Mouse (Mus musculus): Measurements from ENCODE around the gene Polk. TPM values are rescaled to one million over a fixed set of nuclear protein-coding genes. Genes with fewer than 3 reads are reported as not detected.

Polk gene
- total RNA-seq, 1 experiment from 2014 or later, result 33.3 TPM

DNA sequence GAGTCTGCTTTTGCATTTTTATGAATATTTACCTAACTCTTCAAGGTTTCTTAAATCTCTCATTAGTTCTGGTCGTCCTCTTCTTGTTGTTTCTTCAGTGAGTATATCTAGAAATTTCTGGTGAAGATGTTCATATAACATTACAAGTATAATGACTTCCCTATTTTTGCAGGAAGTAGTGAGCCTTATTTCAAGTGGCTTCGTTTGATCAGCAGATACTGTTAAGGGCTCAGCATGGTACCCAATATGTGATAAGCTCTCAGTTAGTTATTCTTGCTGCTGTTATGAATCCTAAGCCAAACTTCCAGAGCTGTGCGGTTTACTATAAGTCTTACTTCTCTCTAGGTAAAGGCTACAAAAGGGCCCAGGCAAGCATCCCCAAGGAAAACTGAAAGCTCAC is 12.8 kb downstream of the Polk start:
- no peak for DNase-seq

DNA sequence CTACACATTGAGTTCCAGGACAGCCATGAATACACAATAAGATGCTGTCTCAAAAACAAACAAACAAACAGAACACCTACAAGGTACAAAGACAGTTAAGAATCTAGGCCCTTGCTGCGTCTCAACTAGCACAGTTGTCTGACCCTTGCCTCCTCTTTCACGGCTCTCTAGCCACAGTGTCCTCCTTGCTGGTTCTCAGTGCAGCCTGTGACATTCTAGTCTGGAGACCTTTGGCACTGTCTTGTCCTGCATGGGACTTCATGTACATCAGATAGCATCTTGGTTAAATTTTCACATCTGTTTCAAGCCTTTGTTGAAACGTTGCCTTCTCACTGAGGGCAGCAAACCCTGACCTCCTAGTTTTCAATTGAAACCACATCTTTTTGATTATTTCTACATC is 13.6 kb downstream of the Polk start:
- DNase-seq, result no peak

DNA sequence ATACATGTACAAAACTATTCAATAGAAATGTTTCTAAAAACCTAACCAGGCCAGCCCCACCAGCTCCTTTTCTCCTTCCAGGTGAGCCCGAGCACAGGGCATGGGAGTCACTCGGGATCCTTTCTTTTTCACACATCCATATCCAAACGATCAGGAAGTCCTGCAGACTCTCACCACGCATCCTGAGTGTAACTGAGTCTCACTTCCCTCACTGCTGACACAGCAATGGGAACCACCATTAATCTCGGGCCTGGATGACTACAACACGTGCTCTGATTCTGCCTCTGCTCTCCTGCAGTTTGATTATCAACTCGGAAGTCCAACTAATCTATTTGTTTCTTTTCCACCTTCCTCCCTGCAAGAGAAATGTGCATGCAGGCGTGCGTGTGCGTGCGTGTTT is 14.5 kb downstream of the Polk start:
- DNase-seq, result no peak

DNA sequence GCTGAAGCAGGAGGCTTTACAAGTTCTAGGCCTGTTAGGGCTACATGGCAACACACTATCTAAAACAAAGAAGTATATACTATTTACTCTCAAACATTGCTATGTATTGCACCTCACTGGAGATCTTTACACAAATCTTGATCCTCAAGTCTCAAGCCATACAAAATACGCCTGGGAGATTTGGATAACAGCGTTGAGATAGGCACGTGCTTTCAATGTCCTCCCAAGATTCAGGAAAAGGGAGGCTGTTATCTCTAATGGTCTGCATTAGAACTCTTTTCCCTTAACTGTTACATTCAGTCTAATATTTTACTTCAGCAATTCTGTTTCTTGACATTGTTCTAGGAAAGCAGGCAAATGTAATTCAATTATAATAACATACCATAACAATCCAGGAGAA is 15.4 kb downstream of the Polk start:
- DNase-seq, result no peak

DNA sequence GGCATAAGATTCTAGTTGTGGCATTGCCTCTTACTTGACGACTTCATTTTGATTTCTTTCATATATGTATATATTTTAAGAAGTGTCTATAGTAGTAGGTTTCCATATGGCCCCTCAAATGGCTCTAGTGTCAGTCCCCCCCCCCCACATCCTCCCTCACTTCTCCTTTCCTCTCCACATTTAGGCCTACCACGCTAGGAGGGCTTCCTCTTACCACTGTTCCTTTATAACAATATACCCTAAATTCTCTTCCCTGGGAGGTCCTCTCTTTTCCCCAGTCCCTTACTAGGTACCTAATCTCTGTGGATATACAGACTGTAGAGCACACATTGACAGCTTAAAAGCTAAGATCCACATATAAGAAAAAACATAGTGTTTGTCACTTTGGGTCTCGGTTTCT is 21.1 kb downstream of the Polk start:
- no peak for DNase-seq

DNA sequence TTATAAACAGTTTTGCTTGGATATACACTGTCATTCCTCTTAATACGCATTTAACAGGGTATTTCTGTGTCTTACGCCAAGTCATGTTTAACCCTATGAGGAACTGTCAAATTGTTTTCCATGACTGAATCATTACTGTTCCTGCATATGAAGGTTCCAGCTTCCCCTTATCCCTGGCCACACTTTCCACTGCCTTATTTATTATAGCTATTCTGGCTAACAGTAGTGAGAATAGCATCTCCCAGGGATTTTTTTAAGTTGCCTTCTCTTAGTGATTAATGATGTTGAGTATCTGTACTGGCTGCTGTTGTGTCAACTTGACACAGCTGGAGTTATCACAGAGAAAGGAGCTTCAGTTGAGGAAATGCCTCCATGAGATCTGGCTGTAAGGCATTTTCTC is 25.0 kb downstream of the Polk start:
- DNase-seq, result no peak

DNA sequence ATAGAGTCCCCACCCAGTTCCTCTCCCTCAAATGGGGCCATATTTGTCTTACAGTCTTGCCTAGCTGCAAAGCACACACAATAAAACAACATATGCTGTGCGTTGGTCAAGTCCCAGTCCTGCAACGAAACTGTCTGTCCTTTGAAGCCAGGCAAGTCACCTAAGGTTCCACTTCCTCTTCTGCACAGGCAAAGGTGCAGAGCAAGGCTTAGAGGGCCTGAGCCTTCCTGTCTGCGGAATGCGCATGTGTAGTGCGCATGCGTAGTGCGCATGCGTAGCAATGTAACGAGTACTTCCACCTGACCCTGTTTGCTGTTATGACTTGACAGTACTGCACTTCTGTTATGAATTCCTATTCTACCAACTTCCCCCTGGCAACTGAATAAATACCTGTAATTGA is 26.1 kb downstream of the Polk start:
- no peak for DNase-seq

DNA sequence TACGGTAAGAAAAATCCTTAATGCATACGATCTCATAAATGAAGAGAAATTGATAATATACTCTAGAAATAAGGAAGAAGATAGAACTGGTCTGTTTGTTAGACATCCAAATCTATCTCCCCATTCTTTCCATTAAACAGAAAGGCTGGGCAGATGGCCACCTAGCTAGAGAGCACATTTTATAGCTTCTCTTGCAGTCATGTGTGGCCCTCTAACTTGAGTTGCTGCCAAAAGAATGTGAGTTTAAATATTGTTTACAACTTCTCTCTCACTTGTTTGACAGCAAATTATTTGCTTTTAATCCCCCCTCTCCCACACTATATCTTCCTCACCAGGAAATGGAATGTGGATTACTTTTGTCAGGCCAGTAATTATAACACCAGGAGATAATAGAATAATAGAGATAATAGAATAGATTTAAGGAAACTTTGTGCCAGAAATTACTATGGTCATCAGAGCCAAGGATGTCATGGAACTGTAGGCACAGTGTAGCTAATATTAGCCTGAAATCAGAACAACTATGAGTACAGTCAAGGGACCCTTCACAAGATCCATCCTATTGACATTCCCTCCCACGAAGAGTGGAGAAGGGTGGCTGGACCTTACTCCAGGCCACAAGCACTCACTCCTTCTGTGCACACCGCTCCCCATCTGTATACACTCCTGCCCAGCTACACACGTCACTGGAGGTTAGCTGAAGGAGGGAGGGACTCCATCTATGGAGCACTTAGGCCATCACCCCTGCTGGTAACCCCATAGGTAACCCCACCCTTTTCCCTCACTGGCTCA is 28.0 kb downstream of the Polk start:
- DNase-seq, result no peak

DNA sequence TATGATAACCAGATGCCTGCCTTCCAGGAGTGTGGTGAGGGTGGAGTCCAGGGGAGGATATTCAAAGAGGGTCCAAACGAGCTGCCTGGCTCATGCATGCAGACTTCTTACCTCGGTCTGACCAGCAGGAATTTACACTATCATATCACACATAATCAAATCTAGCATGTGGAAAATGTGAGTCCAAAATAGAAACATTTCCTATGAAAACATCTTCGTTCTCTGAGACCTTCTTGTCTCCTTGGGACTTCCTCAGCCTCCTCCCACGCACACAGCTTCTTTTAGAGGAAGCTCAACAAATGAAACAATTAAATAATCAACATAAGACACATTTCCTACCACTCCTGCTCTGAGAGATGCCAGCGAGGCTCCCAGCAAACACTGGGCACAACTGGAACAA is 30.5 kb downstream of the Polk start:
- DNase-seq, result no peak

DNA sequence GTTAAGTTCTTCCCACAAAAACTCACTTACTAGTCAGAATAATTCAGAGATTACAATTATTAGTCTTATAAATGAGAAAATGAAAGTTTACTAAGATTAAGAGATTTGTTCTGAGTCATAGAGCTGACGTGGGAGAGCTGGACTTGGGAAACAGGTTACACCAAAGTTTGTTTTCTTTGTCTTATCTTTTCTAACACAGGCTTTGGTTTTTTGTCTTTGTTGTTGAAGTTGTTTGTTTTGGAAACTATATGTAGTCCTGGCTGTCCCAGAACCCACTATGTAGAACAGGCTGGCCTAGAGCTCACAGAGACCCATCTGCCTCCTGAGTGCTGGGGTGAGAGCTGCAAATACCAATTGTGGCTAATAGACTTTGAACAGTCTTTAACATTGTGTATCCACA is 31.1 kb downstream of the Polk start:
- no peak for DNase-seq

DNA sequence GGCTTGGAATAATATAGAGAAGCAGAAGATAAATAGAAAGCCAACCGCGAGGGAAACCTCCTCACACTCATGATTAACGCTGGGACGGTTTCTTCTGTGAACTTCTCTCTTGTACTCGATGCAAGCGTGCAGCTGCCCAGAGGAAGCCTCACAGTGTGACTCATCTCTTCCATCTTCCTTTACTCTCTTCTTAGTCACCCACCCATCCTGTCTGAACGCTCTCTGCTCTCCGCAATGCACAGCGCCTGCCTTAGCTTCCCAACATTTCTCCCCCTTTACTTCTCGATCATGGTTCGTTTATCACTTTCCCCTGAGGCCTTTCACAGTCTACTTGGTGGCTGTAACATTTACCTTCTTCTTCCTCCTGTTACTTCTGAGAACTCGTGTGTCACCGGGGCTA is 31.7 kb downstream of the Polk start:
- DNase-seq, result peak; percentile 35

DNA sequence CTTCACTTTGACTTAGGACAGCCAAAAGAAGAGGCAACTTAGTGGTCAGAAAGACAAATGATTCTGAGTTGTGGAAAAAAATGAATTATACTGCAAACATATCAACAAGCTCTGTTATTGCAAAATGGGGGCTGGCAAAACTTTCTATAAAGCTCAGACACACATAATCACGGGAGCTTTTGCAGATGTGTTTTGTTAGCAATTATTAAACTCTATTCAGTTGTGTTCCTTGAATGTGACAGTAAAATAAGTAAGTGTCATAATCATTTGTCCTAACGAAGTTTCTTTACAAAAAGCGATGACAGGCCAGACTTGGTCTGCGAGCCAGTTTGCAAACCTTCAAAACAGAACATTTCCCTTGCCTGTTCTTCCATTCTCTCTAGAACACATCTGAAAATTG is 34.8 kb downstream of the Polk start:
- DNase-seq, result no peak

DNA sequence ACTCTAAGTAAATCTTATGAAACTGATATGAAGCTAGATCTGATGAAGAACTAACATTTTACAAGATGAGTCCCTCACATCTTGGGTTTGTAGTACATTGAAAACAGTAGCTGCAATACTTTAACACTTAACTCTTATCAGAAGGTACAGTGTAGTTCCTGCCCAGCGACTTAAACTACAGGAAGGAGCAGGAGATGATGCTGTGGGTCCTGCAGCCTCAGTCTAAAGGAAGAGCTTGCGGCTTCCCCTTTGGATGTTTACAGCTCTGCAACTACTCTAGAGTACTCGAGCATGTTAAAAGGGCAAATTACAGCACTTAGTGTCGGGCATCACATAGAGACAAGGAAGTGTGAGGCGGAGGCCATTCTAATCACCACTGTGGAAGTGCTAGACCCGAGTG is 36.1 kb downstream of the Polk start:
- no peak for DNase-seq

DNA sequence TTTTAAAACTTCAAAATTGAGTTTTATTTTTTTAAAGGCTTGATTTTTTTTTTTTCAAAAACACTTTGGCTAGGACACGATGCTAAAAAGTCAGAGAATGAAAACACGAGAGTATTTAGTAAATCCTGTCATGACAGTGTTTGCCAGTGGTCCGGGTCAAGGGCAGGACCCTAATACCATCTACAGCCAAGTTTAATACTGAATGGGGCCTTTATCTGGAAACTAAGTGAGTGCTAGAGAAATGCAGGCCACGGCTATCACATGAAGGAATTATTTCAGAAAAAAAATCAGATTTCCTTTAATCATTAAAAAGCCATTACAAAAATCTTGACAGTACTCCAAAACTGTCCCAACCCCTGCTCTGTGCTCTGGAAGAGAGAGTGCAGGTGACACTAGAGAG is 36.7 kb downstream of the Polk start:
- DNase-seq, result no peak

DNA sequence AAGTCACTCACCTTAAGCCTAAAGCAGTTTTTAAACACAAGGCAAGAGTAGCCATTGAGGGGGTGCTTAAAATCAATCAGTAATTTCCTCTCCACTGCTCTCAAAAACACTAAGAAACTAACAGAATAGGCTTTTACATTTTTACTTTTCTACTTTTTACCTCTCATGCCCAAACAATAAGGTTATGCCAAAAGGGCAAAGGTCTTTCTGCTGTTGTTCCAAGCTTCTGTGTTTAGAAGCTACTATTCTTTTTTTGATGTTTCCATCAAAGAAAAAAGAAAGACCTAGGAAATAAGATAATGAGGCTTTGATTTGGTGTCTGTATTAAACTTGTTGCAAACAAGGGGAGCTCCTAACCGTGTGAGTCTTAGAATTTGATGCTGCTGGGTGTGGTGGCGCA is 42.5 kb downstream of the Polk start:
- DNase-seq, result no peak

DNA sequence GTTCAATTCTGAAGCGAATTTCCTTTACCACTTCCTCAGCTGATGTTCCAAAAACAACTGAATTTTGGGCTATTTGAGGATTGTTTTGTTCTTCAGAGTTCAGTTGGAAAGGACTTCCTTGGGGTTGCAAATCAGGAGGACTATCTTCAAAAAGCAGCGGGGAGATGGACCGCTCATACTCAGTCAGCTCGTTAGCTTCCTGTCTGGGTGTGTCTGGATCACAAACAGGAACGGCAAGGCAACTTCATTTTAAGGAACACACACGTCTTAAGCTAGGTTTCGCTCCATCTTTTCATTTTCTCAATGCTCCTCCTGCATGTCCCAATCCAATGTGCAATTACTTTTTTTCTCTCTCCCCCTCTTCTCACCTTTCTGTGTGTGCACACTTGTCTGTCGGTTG is 45.7 kb downstream of the Polk start:
- no peak for DNase-seq

DNA sequence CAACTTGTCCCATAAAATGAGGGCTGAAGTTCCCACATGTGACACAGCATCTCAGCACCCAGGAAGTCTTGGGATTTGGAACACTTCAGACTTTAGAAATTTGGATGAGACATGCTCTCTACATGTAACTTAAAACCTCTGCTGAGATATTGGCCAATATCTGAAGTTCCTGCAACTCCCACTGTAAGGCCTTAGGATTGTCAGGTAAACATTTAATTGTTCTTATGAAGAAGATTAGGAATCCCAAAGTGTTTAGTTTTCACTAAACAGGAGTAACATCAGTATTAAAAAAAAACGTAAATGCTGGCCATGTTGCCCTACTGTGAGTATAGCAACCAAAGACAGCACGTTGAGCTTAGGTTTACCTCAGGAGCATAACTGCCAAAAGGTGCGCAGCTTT is 51.9 kb downstream of the Polk start, which contains the start of gene Gm17622:
Gm17622 (plus strand) TSS at position 301 of the 400 bp plus-strand sequence.
- DNase-seq, result no peak

DNA sequence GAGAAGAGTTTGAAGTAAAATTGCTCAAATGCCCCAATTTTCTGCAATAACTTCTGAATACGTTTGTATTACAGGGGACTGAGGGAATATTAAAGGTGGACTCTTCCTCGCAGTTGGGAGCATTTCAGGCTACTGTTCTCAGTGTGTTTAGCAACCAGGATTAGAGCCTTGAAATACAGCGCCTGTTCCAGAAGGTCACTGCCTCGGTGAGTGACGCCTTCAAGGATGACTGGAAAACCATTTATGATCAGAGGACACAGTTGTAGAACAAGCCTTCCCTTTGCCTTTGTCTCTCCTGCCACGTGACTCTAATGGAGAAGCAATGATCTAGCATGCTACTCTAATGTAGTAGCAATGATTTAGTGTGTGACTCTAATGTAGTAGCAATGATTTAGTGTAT is 54.4 kb downstream of the Polk start:
- peak; percentile 37 for DNase-seq

DNA sequence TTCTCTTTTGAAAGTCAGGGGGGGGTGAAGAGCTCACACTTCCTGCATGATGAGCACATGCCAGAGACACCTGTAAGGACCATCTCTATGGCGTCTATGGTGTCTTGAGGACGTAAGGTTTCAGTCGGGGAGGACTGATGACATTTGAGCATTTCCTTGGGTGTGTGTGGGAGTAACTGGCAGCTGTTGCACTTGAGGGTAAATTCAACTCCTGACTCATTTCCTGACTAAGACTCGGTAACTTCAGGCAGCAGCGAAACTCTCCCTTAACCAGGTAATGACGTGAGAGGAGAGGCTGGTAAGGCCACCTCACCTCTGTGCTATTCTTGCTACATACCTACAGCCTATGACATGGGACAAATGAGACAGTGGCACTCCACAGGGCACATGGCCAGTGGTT is 55.1 kb downstream of the Polk start:
- DNase-seq, result no peak

DNA sequence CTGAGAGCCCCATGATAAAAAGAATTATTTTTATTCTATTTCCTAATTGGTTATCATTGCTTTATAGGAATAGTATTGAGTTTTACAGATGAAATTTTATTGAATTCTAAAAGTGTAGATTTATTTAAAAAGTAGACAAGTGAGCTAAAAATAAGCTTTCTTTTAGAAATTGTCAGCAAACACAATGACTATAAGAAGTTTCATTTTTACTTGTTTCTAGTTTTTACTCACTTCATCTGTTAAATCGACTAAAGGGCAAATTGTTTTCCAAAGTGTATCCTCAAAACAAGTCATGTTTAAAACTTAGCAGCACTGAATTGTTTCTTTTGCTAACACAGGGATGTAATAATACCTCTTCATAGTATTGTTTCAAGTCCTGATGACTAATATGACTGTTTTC is 63.4 kb downstream of the Polk start:
- DNase-seq, result no peak

DNA sequence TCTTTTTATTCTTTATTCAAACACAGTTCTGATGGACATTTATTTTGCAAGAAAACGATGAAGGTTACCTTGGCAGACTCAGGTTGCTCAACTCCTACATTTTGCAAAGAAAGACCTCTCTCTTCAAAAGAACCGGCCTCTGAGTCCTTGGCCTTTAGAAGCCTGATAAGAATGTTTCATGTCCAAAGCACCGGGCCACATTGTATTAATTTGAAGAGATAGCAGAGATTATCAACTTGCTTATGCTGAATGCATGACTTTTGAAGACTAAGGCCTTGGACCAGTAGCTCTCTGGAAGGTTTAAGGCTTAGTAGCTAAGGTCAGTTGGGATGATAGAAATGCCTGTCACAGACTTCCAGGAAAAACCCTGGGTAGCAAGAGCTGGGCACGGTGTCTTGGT is 65.2 kb downstream of the Polk start:
- peak; percentile 55 for DNase-seq

DNA sequence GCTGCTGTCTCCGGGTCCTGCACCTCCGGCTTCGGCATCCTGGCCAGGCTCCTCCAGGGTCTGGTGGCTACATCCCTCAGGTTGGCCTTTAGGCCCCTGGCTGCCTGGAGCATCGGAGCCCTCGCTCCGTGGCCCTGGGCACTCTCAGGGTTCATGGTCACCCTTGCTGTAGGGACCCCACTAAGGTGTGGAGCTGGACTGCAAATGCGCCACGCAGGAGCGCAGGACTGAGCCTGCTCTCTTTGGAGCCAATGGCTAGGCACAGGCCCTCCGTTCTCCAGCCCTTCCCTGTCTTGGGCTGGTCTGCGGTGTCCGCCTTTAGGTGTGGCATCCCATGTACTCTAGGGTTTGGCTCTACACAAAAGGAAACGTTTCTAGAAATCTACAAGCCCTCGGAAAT is 71.4 kb downstream of the Polk start, which contains the start of gene Ankdd1b:
Ankdd1b (minus strand) TSS at position 242 of the 400 bp plus-strand sequence.
- no peak for DNase-seq

DNA sequence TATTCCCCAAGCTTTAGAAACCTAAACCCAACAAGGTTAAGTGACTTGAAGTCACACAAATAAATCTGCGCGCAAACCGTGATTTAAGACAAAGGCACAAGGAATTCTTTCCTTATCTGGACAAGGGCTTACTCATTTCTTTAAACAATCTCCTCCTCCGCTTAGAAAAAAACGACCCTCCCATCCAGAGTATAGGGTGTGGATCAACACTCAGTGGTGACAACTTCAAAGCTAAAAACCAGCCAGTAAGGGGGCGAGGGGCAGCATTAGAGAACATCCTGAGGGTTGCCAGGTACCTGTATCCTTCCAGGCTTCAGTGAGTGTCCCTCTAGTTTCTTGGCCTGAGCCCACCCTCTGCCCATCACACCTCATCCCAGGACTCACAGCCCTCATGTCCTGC is 71.8 kb downstream of the Polk start:
- DNase-seq, result no peak

DNA sequence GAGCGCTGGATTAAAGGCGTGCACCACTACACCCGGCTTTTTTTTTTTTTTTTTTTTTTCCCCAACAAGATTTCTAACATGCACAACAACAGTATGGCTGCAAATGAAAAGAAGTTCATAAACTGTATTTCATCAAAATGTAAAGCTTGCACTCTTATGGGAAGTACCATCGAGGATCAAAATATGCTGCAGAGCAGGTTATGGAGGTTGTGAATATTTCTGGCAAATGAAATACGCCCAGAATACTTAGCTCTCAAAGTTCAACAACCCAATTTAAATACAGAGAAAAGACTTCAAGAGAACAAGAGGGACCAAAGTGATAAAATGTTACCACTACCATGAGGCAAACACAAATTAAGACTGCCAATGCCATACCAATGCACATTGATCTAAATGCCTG is 73.7 kb downstream of the Polk start:
- DNase-seq, result no peak

DNA sequence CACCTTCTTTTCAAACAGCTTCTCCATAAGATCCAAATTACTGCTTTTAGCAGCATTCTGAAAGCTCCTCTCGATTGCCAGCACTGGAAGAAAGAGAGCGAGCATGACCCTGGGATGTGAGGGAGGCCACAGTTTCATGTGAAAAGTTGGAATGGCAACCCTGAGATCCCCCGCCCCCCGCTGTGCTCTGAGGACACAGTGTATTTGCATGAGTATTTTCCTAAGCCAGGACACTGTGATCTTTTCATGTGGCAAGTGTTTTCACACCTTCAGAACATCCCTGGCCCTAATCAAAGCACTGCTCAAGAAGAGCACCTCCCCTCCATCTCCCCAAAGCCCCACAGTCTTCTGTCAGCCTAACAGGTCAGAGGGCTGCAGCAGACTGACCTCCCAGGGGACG is 77.1 kb downstream of the Polk start:
- DNase-seq, result peak; percentile 47
